Mouse (Mus musculus): ENCODE results near the gene Atl1. TPM values are rescaled to one million over a fixed set of nuclear protein-coding genes. Genes with fewer than 3 reads are reported as not detected.

The Atl1 gene
- polyA plus RNA-seq, 1 experiment from 2014 or later: 1.5 TPM

Other genes with a start within 250 kb of the Atl1 start
- 3.3 and 4.0 TPM in 2 replicates for gene Sos2, start 210.8 kb upstream of the Atl1 start, polyA plus RNA-seq (2015; fragmentation: Nextera tagmentation; extraction: Ambion mirVana)
- 11.8 and 13.2 TPM in 2 replicates for gene L2hgdh, start 167.7 kb upstream of the Atl1 start, polyA plus RNA-seq (2015; fragmentation: Nextera tagmentation; extraction: Ambion mirVana)
- 16.8 and 18.2 TPM in 2 replicates for gene Atp5s, start 167.7 kb upstream of the Atl1 start, polyA plus RNA-seq (2015; fragmentation: Nextera tagmentation; extraction: Ambion mirVana)
- 1.5 and 1.7 TPM in 2 replicates for gene Cdkl1, start 101.3 kb upstream of the Atl1 start, polyA plus RNA-seq (2015; fragmentation: Nextera tagmentation; extraction: Ambion mirVana)
- gene Map4k5, start 586 bp downstream of the Atl1 start, polyA plus RNA-seq (2015; fragmentation: Nextera tagmentation; extraction: Ambion mirVana): 25.9 and 28.3 TPM in 2 replicates
- 3.7 and 3.8 TPM in 2 replicates for gene Sav1, start 94.4 kb downstream of the Atl1 start, polyA plus RNA-seq (2015; fragmentation: Nextera tagmentation; extraction: Ambion mirVana)
- 3.0 and 3.2 TPM in 2 replicates for gene Nin, start 221.1 kb downstream of the Atl1 start, polyA plus RNA-seq (2015; fragmentation: Nextera tagmentation; extraction: Ambion mirVana)